Mouse (Mus musculus) MEL (cell line): ENCODE measurements around the gene Ankrd45. TPM values are rescaled to one million over a fixed set of nuclear protein-coding genes. Genes with fewer than 3 reads are reported as not detected.

ENCODE experiments used
- DNase-seq: peaks from one replicate; pipeline ENCODE4 v3.0.0; 2011; ENCODE audit warnings: low read depth, low spot score
- H3K27ac ChIP-seq: 2 replicates; pipeline ENCODE4 v1.5.1; 2012; ENCODE audit warnings: low read depth, mild to moderate bottlenecking, control low read depth, low read length, moderate library complexity; ENCODE audit not compliant: control insufficient read depth
- H3K27me3 ChIP-seq, 2 experiments: fragments of 150-350 bp in 1 of 2; sonication (generic) in 1 of 2; 2 replicates each; pipeline ENCODE4 v1.6.1; 2012; ENCODE audit warnings: low read length in 2 of 2, mild to moderate bottlenecking in 2 of 2, improper control_type of control experiment in 1 of 2, moderate library complexity in 1 of 2; ENCODE audit not compliant: insufficient read depth in 2 of 2, control insufficient read depth in 1 of 2
- H3K36me3 ChIP-seq, 2 experiments: 2 replicates each; pipeline ENCODE4 v1.6.1; 2012 to 2014; ENCODE audit warnings: low read length in 2 of 2, improper control_type of control experiment in 1 of 2, inconsistent platforms in 1 of 2, mild to moderate bottlenecking in 1 of 2; ENCODE audit not compliant: insufficient read depth in 2 of 2, control insufficient read depth in 1 of 2
- H3K4me1 ChIP-seq, 2 experiments: fragments of 150-350 bp in 1 of 2; sonication (generic) in 1 of 2; 2 replicates each; pipeline ENCODE4 v1.6.1; 2012; ENCODE audit warnings: low read length in 2 of 2, improper control_type of control experiment in 1 of 2, mild to moderate bottlenecking in 1 of 2; ENCODE audit not compliant: insufficient read depth in 2 of 2, control insufficient read depth in 1 of 2
- H3K4me3 ChIP-seq, 2 experiments: fragments of 150-350 bp in 1 of 2; sonication (generic) in 1 of 2; 2 replicates each; pipeline ENCODE4 v1.5.1; 2012; ENCODE audit warnings: low read depth in 2 of 2, low read length in 2 of 2, mild to moderate bottlenecking in 2 of 2, moderate library complexity in 2 of 2, control low read depth in 1 of 2, improper control_type of control experiment in 1 of 2; ENCODE audit not compliant: control insufficient read depth in 1 of 2, insufficient read depth in 1 of 2
- H3K79me2 ChIP-seq: 2 replicates; pipeline ENCODE4 v1.6.1; 2012; ENCODE audit warnings: mild to moderate bottlenecking, low read length, moderate library complexity; ENCODE audit not compliant: control insufficient read depth, poor library complexity, insufficient read depth
- H3K9ac ChIP-seq: 2 replicates; pipeline ENCODE4 v1.6.1; 2012; ENCODE audit warnings: low read depth, mild to moderate bottlenecking, control low read depth, low read length, moderate library complexity; ENCODE audit not compliant: control insufficient read depth, poor library complexity, severe bottlenecking
- H3K9me3 ChIP-seq: fragments of 150-350 bp; sonication (generic); replicated peaks from 2 replicates; pipeline ENCODE4 v1.6.1; 2012; ENCODE audit warnings: mild to moderate bottlenecking, low read length, improper control_type of control experiment, moderate library complexity; ENCODE audit not compliant: insufficient read depth
- BHLHE40 ChIP-seq: IDR thresholded peaks from 2 replicates; pipeline ENCODE4 v1.6.1; 2012; ENCODE audit warnings: low read depth, mild to moderate bottlenecking, inconsistent platforms, low read length, improper control_type of control experiment, borderline replicate concordance
- CHD1 ChIP-seq: IDR thresholded peaks from 2 replicates; pipeline ENCODE4 v1.6.1; 2012; ENCODE audit warnings: low read depth, mild to moderate bottlenecking, inconsistent platforms, low read length, improper control_type of control experiment
- CHD2 ChIP-seq: IDR thresholded peaks from 2 replicates; pipeline ENCODE4 v1.6.1; 2011; ENCODE audit warnings: low read length, improper control_type of control experiment
- CTCF ChIP-seq, 3 experiments: IDR thresholded peaks in 2 of 3; conservative IDR thresholded peaks in 1 of 3; 2 replicates each; pipeline ENCODE4 v1.5.1; 2011 to 2012; ENCODE audit warnings: low read length in 3 of 3, low read depth in 2 of 3, mild to moderate bottlenecking in 2 of 3, improper control_type of control experiment in 1 of 3, inconsistent platforms in 1 of 3, mixed read lengths in 1 of 3, moderate library complexity in 1 of 3; ENCODE audit not compliant: control insufficient read depth in 1 of 3, insufficient read depth in 1 of 3, poor library complexity in 1 of 3, severe bottlenecking in 1 of 3
- ELF1 ChIP-seq: IDR thresholded peaks from 2 replicates; pipeline ENCODE4 v1.6.1; 2014; ENCODE audit warnings: low read depth, mild to moderate bottlenecking, inconsistent platforms, low read length, improper control_type of control experiment, moderate library complexity
- GABPA ChIP-seq: IDR thresholded peaks from 2 replicates; pipeline ENCODE4 v1.6.1; 2012; ENCODE audit warnings: low read depth, mild to moderate bottlenecking, inconsistent platforms, low read length, improper control_type of control experiment, moderate library complexity
- GATA1 ChIP-seq: IDR thresholded peaks from 2 replicates; pipeline ENCODE4 v1.6.1; 2011; ENCODE audit warnings: low read depth, low read length, improper control_type of control experiment
- HCFC1 ChIP-seq: IDR thresholded peaks from 2 replicates; pipeline ENCODE4 v1.6.1; 2012; ENCODE audit warnings: low read depth, mild to moderate bottlenecking, inconsistent platforms, low read length, improper control_type of control experiment, moderate library complexity
- KAT2A ChIP-seq: conservative IDR thresholded peaks from 2 replicates; pipeline ENCODE4 v1.6.1; 2012; ENCODE audit warnings: low read depth, low read length, improper control_type of control experiment, inconsistent platforms
- MAFK ChIP-seq: IDR thresholded peaks from 2 replicates; pipeline ENCODE4 v1.6.1; 2011; ENCODE audit warnings: low read depth, mild to moderate bottlenecking, low read length, improper control_type of control experiment, borderline replicate concordance
- MAZ ChIP-seq: IDR thresholded peaks from 2 replicates; pipeline ENCODE4 v1.6.1; 2012; ENCODE audit warnings: low read depth, mild to moderate bottlenecking, inconsistent platforms, low read length, improper control_type of control experiment
- MEF2A ChIP-seq: IDR thresholded peaks from 2 replicates; pipeline ENCODE4 v1.6.1; 2014; ENCODE audit warnings: low read depth, mild to moderate bottlenecking, inconsistent platforms, low read length, improper control_type of control experiment; ENCODE audit not compliant: poor library complexity, insufficient replicate concordance, severe bottlenecking; ENCODE audit errors: extremely low read depth
- MYB ChIP-seq: IDR thresholded peaks from 2 replicates; pipeline ENCODE4 v1.6.1; 2011; ENCODE audit warnings: mild to moderate bottlenecking, low read depth, low read length, improper control_type of control experiment
- NRF1 ChIP-seq: IDR thresholded peaks from 2 replicates; pipeline ENCODE4 v1.6.1; 2014; ENCODE audit warnings: low read depth, mild to moderate bottlenecking, inconsistent platforms, low read length, improper control_type of control experiment, moderate library complexity; ENCODE audit not compliant: poor library complexity, insufficient read depth, severe bottlenecking
- POLR2A ChIP-seq, 2 experiments: IDR thresholded peaks; 2 replicates each; pipeline ENCODE4 v1.6.1; 2011 to 2012; ENCODE audit warnings: low read length in 2 of 2, mild to moderate bottlenecking in 2 of 2, control low read depth in 1 of 2, improper control_type of control experiment in 1 of 2, low read depth in 1 of 2, moderate library complexity in 1 of 2; ENCODE audit not compliant: control insufficient read depth in 1 of 2, insufficient read depth in 1 of 2, poor library complexity in 1 of 2
- POLR2AphosphoS2 ChIP-seq: IDR thresholded peaks from 2 replicates; pipeline ENCODE4 v1.6.1; 2011; ENCODE audit warnings: low read length, improper control_type of control experiment
- RAD21 ChIP-seq: IDR thresholded peaks from 2 replicates; pipeline ENCODE4 v1.6.1; 2011; ENCODE audit warnings: mild to moderate bottlenecking, low read depth, low read length, improper control_type of control experiment
- TAL1 ChIP-seq: IDR thresholded peaks from 2 replicates; pipeline ENCODE4 v1.6.1; 2012; ENCODE audit warnings: mild to moderate bottlenecking, inconsistent platforms, low read length, moderate library complexity, mixed read lengths
- TCF12 ChIP-seq: IDR thresholded peaks from 2 replicates; pipeline ENCODE4 v1.6.1; 2014; ENCODE audit warnings: low read depth, mild to moderate bottlenecking, inconsistent platforms, low read length, improper control_type of control experiment, moderate library complexity
- UBTF ChIP-seq: IDR thresholded peaks from 2 replicates; pipeline ENCODE4 v1.6.1; 2012; ENCODE audit warnings: low read depth, mild to moderate bottlenecking, inconsistent platforms, low read length, improper control_type of control experiment, moderate library complexity, borderline replicate concordance; ENCODE audit not compliant: insufficient read depth
- USF1 ChIP-seq: IDR thresholded peaks from 2 replicates; pipeline ENCODE4 v1.6.1; 2014; ENCODE audit warnings: low read depth, mild to moderate bottlenecking, inconsistent platforms, low read length, improper control_type of control experiment, moderate library complexity
- USF2 ChIP-seq, 2 experiments: IDR thresholded peaks; 2 replicates each; pipeline ENCODE4 v1.6.1; 2011 to 2012; ENCODE audit warnings: improper control_type of control experiment in 2 of 2, low read length in 2 of 2, borderline replicate concordance in 1 of 2, inconsistent platforms in 1 of 2, low read depth in 1 of 2, mild to moderate bottlenecking in 1 of 2; ENCODE audit not compliant: insufficient read depth in 1 of 2
- ZC3H11A ChIP-seq: IDR thresholded peaks from 2 replicates; pipeline ENCODE4 v1.6.1; 2012; ENCODE audit warnings: low read depth, mild to moderate bottlenecking, inconsistent platforms, low read length, improper control_type of control experiment
- ZMIZ1 ChIP-seq: IDR thresholded peaks from 2 replicates; pipeline ENCODE4 v1.6.1; 2012; ENCODE audit warnings: low read depth, mild to moderate bottlenecking, inconsistent platforms, low read length, improper control_type of control experiment, moderate library complexity
- ZNF384 ChIP-seq: IDR thresholded peaks from 2 replicates; pipeline ENCODE4 v1.6.1; 2012; ENCODE audit warnings: low read depth, mild to moderate bottlenecking, inconsistent platforms, low read length, improper control_type of control experiment
- polyA plus RNA-seq, 2 experiments: library from polyadenylated mRNA; stranded (reverse) in 1 of 2; unstranded in 1 of 2; fragments of >175 nt in 1 of 2; fragments of >200 nt in 1 of 2; gene quantifications; 2 replicates each; pipeline versions ENCODE4 v1.2.1 to v1.2.4; 2012; ENCODE audit warnings: low replicate concordance in 2 of 2, low read depth in 1 of 2; ENCODE audit not compliant: insufficient read length in 2 of 2, insufficient read depth in 1 of 2, missing spikeins in 1 of 2
- total RNA-seq: library from RNA; depleted of rRNA; stranded (reverse); fragments of 300-350 nt; gene quantifications from 2 replicates; pipeline ENCODE4 v1.2.3, GENCODE M21; 2012

The Ankrd45 gene
- total and polyA plus RNA-seq, 3 experiments: not detected

GRCm38 (mm10) chr1:161180674-161181073, 38.2 kb downstream of the Ankrd45 start (continued):
- TF ChIP-seq USF1 (no peak), ELF1 (no peak), NRF1 (no peak), ZC3H11A (no peak), GABPA (no peak), GATA1 (no peak), BHLHE40 (no peak), ZNF384 (no peak)

- H3K27ac ChIP-seq: no peak overlapping the region
- no peak overlapping the region for H3K9ac ChIP-seq
- no peaks in the 10 kb centered on the region for H3K36me3 ChIP-seq
- no peak for DNase-seq
- no peaks in the 10 kb centered on the region for H3K9me3 ChIP-seq
- no peak overlapping the region for H3K4me3 ChIP-seq
- TF ChIP-seq MEF2A (no peak), MAFK (0 out of 2 replicates have a peak, but pooled peaks have one; percentile 19)
- H3K4me1 ChIP-seq: no peaks in the 10 kb centered on the region
- no peaks in the 10 kb centered on the region for H3K79me2 ChIP-seq
- peaks cover 0 to 1% of the 10 kb centered on the region in 2 experiments; a peak in 1 of 4 replicates for H3K27me3 ChIP-seq
These were observed 39.9 kb downstream of the Ankrd45 start for GRCm38 (mm10) chr1:161182386-161182785.

GRCm38 (mm10) chr1:161183677-161184076, 41.2 kb downstream of the Ankrd45 start:
- Histone ChIP-seq H3K36me3 (no peaks in the 10 kb centered on the region), H3K27me3 (peaks cover 0 to 1% of the 10 kb centered on the region in 2 experiments; a peak in 1 of 4 replicates), H3K27ac (no peak overlapping the region), H3K79me2 (no peaks in the 10 kb centered on the region), H3K9ac (no peak overlapping the region), H3K4me1 (no peaks in the 10 kb centered on the region), H3K4me3 (no peak overlapping the region), H3K9me3 (no peaks in the 10 kb centered on the region)
- TF ChIP-seq UBTF: no peak
- no peak for TF ChIP-seq GATA1
- no peak for TF ChIP-seq BHLHE40
- no peak for TF ChIP-seq CHD2
- TF ChIP-seq TCF12: no peak
- no peak for TF ChIP-seq RAD21
- no peak for TF ChIP-seq USF2 (IDR thresholded peaks at IDR 0.05; ENCODE audit: borderline replicate concordance in 1 of 2, insufficient read depth in 1 of 2, low read depth in 1 of 2, low read length in 2 of 2)
- no peak for TF ChIP-seq CHD1
- no peak for TF ChIP-seq CTCF (IDR thresholded peaks at IDR 0.05 in 2 of 3, conservative IDR thresholded peaks at IDR 0.05 in 1 of 3; ENCODE audit: control insufficient read depth in 1 of 3, insufficient read depth in 1 of 3, low read depth in 2 of 3, low read length in 3 of 3, poor library complexity in 1 of 3, severe bottlenecking in 1 of 3)
- no peak for TF ChIP-seq KAT2A
- no peak for TF ChIP-seq GABPA
- no peak for TF ChIP-seq ZMIZ1
- TF ChIP-seq POLR2AphosphoS2: no peak
- no peak for TF ChIP-seq TAL1
- TF ChIP-seq HCFC1: no peak
- no peak for TF ChIP-seq MYB
- TF ChIP-seq POLR2A (IDR thresholded peaks at IDR 0.05; ENCODE audit: control insufficient read depth in 1 of 2, insufficient read depth in 1 of 2, low read depth in 1 of 2, low read length in 2 of 2, poor library complexity in 1 of 2): no peak
- TF ChIP-seq MAZ: no peak
- no peak for TF ChIP-seq ZC3H11A
- no peak for DNase-seq
